Mouse (Mus musculus) thymus, postnatal 10 days (tissue): Measurements from ENCODE around the gene 1700069L16Rik.

Source experiments
- DNase-seq, 2 experiments: peaks; one replicate each; pipeline ENCODE4 v3.0.0; 2021; ENCODE audit warnings: low spot score in 2 of 2

The 1700069L16Rik gene

GRCm38 (mm10) chr5:113643107-113643848, 81.3 kb downstream of the 1700069L16Rik start:
- DNase-seq: peak; percentile 5 to 11
